Mouse (Mus musculus): Measurements from ENCODE around the gene Doxl2.

The Doxl2 gene

GRCm38 (mm10) chr6:49009665-49010064 lies 34.9 kb downstream of the Doxl2 start:
- DNase-seq (ENCODE audit: low spot score in 2 of 2), result no peak

DNA sequence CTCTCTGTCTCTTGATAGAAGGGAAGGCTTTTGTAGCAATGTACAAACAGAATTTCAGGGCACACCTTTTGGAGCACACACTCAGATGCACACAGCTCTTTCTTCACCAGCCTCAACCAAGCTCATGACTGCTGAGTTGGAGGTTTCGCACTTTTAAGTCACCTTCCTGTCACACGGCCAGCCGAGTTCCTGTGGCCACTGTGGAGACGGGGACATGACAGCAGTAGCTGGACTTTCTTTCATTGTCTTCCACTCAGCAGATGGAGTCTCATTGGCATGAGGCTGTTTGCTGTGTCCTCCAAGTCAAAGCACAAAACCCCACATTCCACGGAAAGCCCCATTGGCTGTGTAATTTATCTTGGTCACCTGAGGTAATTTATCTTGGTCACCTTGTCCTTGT lies 36.4 kb downstream of the Doxl2 start:
- DNase-seq (ENCODE audit: low spot score in 2 of 2), result no peak

- DNase-seq (ENCODE audit: low spot score in 2 of 2), result no peak
These were observed 38.3 kb downstream of the Doxl2 start for GRCm38 (mm10) chr6:49013023-49013422.

GRCm38 (mm10) chr6:49013458-49013857 lies 38.7 kb downstream of the Doxl2 start:
- no peak for DNase-seq (ENCODE audit: low spot score in 2 of 2)

- no peak for DNase-seq (ENCODE audit: low spot score in 2 of 2)
These were observed 42.4 kb downstream of the Doxl2 start for GRCm38 (mm10) chr6:49017150-49017549.

DNA sequence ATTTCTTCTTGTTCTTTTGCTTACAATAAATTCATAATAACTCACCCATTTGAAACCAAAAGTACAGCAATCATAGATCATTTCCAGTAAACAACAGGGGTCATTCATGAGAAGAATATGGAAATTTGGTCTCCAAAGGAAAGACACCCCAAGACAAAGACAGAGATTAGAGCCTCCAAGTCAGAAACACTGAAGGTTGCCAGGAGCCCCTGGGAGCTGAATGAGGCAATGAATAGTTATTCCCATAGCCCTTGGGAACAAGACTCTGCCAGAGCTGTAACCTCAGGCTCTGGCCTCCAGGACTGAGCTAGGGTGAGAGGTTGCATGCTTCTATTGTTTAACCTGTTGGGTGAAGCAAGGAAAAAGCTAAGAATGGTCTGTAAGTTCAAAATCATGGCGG lies 44.6 kb downstream of the Doxl2 start:
- no peak for DNase-seq (ENCODE audit: low spot score in 2 of 2)

DNA sequence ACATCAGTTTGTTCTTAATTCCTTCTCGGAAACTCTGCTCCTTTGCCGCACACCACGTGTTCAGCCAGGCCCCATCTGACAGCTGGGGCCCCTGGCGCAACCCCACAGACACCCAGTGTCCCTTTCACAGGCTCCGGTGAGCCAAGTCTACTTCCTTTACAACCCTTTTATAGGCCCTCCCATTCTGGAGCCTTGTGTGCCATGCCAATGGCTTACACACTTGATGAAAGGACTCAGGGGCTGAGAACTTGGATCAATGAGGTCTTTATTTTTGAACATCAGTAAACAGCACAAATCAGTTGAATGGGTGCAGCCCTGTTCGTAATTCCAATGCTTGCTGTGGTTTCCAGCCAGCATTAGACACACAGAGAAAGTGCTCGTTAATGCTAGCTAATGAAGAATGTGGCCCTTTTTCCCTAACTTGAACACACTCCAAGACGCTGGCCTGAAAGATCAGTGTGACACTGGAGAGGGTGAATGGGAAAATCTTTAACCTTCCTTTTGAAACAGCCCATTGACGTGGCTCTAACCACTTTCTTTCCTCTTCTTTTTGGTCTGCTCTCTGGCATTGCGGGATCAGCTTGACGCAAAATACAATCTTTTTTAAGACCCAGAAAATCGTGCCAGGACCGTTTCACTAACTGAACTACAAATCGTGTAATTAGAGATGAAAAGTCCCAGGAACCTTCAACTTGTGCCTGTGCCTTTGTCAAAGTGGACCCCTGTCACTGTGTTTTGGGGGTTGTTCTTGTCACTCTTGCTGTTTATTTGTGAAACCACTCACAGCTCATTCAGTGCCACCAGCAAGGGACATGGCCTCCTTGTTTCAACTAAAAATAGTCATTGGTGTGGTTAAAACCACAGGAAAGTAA lies 46.6 kb downstream of the Doxl2 start:
- peak in 1 of 2 experiments; percentile 23 for DNase-seq (ENCODE audit: low spot score in 2 of 2)

- no peak for DNase-seq (ENCODE audit: low spot score in 2 of 2)
These were observed 47.6 kb downstream of the Doxl2 start for GRCm38 (mm10) chr6:49022384-49022783.

- no peak for DNase-seq (ENCODE audit: low spot score in 2 of 2)
These were observed 48.6 kb downstream of the Doxl2 start for GRCm38 (mm10) chr6:49023315-49023714.

- no peak for DNase-seq (ENCODE audit: low spot score in 2 of 2)
These were observed 50.5 kb downstream of the Doxl2 start for GRCm38 (mm10) chr6:49025290-49025689.

GRCm38 (mm10) chr6:49026496-49026895 lies 51.7 kb downstream of the Doxl2 start:
- no peak for DNase-seq (ENCODE audit: low spot score in 2 of 2)

- no peak for DNase-seq (ENCODE audit: low spot score in 2 of 2)
These were observed 53.3 kb downstream of the Doxl2 start for GRCm38 (mm10) chr6:49028019-49028418.
